Mouse (Mus musculus): ENCODE measurements around the gene Tmem14a.
"Not testable (repeated sequence)": the region's sequence is repeated elsewhere in the genome, so short reads cannot be mapped to it uniquely, and the experiment has no call there.

Gene Tmem14a

GRCm38 (mm10) chr1:21264747-21265146 lies 46.4 kb downstream of the Tmem14a start:
- DNase-seq (ENCODE audit: low read depth, low spot score): no peak
- Histone ChIP-seq H3K27me3 (ENCODE audit: control insufficient read depth, insufficient read depth, low read length, poor library complexity, severe bottlenecking) (no peaks in the 10 kb centered on the region), H3K36me3 (ENCODE audit: control insufficient read depth, insufficient read depth, low read length, poor library complexity, severe bottlenecking) (no peaks in the 10 kb centered on the region)

- Histone ChIP-seq H3K27me3 (ENCODE audit: control insufficient read depth, insufficient read depth, low read length, poor library complexity, severe bottlenecking) (no peaks in the 10 kb centered on the region), H3K36me3 (ENCODE audit: control insufficient read depth, insufficient read depth, low read length, poor library complexity, severe bottlenecking) (no peaks in the 10 kb centered on the region)
- DNase-seq (ENCODE audit: low read depth, low spot score): no peak
Observed at GRCm38 (mm10) chr1:21266766-21267165, 48.4 kb downstream of the Tmem14a start.

GRCm38 (mm10) chr1:21267466-21267865 lies 49.1 kb downstream of the Tmem14a start:
- not testable (repeated sequence) for H3K27me3 ChIP-seq (ENCODE audit: control insufficient read depth, insufficient read depth, low read length, poor library complexity, severe bottlenecking); H3K36me3 ChIP-seq (ENCODE audit: control insufficient read depth, insufficient read depth, low read length, poor library complexity, severe bottlenecking); DNase-seq (ENCODE audit: low read depth, low spot score)

- Histone ChIP-seq H3K36me3 (ENCODE audit: control insufficient read depth, insufficient read depth, low read length, poor library complexity, severe bottlenecking) (no peaks in the 10 kb centered on the region), H3K27me3 (ENCODE audit: control insufficient read depth, insufficient read depth, low read length, poor library complexity, severe bottlenecking) (no peaks in the 10 kb centered on the region)
- DNase-seq (ENCODE audit: low read depth, low spot score): peak; percentile 75
Observed at GRCm38 (mm10) chr1:21271343-21272055, 53.1 kb downstream of the Tmem14a start.

GRCm38 (mm10) chr1:21272056-21272431 lies 53.7 kb downstream of the Tmem14a start:
- no peak for DNase-seq (ENCODE audit: low read depth, low spot score)
- no peaks in the 10 kb centered on the region for H3K36me3 ChIP-seq (ENCODE audit: control insufficient read depth, insufficient read depth, low read length, poor library complexity, severe bottlenecking)
- H3K27me3 ChIP-seq (ENCODE audit: control insufficient read depth, insufficient read depth, low read length, poor library complexity, severe bottlenecking): no peaks in the 10 kb centered on the region

GRCm38 (mm10) chr1:21273091-21273490 lies 54.7 kb downstream of the Tmem14a start:
- Histone ChIP-seq H3K27me3 (ENCODE audit: control insufficient read depth, insufficient read depth, low read length, poor library complexity, severe bottlenecking) (no peaks in the 10 kb centered on the region), H3K36me3 (ENCODE audit: control insufficient read depth, insufficient read depth, low read length, poor library complexity, severe bottlenecking) (no peaks in the 10 kb centered on the region)
- no peak for DNase-seq (ENCODE audit: low read depth, low spot score)

GRCm38 (mm10) chr1:21274437-21275040 lies 56.2 kb downstream of the Tmem14a start:
- no peaks in the 10 kb centered on the region for H3K27me3 ChIP-seq (ENCODE audit: control insufficient read depth, insufficient read depth, low read length, poor library complexity, severe bottlenecking)
- no peaks in the 10 kb centered on the region for H3K36me3 ChIP-seq (ENCODE audit: control insufficient read depth, insufficient read depth, low read length, poor library complexity, severe bottlenecking)
- DNase-seq (ENCODE audit: low read depth, low spot score): no peak

GRCm38 (mm10) chr1:21275366-21275765 lies 57.0 kb downstream of the Tmem14a start:
- H3K36me3 ChIP-seq (ENCODE audit: control insufficient read depth, insufficient read depth, low read length, poor library complexity, severe bottlenecking); H3K27me3 ChIP-seq (ENCODE audit: control insufficient read depth, insufficient read depth, low read length, poor library complexity, severe bottlenecking); DNase-seq (ENCODE audit: low read depth, low spot score): not testable (repeated sequence)

- DNase-seq (ENCODE audit: low read depth, low spot score); H3K36me3 ChIP-seq (ENCODE audit: control insufficient read depth, insufficient read depth, low read length, poor library complexity, severe bottlenecking); H3K27me3 ChIP-seq (ENCODE audit: control insufficient read depth, insufficient read depth, low read length, poor library complexity, severe bottlenecking): not testable (repeated sequence)
Observed at GRCm38 (mm10) chr1:21276158-21276557, 57.8 kb downstream of the Tmem14a start.
